Comparison of ENCODE assay signal across 9 mouse cellular contexts in the genomic region with DNA sequence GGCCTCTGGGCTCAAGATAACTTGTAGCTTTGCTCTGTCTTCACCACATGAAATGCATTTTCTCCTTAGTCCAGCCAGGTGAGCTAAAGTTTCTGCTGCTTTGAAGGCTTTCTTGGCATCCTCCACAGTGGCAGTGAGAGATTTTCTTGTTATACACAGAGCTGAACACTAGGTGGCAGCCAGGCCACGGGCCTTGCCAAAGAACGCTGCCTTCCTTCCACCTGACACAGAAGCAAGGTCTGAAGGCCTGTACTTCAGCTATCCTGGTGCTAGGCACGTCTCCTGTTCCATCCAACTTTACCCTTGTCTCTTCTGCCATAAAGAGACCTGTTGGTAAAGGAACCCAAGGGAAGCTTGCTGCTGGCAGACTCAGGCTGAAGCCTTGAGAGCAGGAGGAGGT. TPM values are rescaled to one million over a fixed set of nuclear protein-coding genes. Genes with fewer than 3 reads are reported as not detected.
DNase-seq lines count a peak whose midpoint lies in the region; ATAC-seq and TF ChIP-seq lines count a peak whose summit lies in the region.
"Had no signal": no experiment of that assay in that cellular context is flagged by ENCODE, and none has a peak within 500 bp of the region (broad histone marks: within the 10 kb centered on the region; RNA-seq: fewer than 3 reads in every experiment).

No protein-coding gene starts in this region.

- peak; percentile 75 for ATAC-seq in forebrain, embryonic 16.5 days
- no peak for ATAC-seq in limb, embryonic 11.5 days (ENCODE audit: insufficient number of reproducible peaks, low FRiP score, low TSS enrichment, low read depth)
- ATAC-seq in neural tube, embryonic 14.5 days (ENCODE audit: low read depth): peak; percentile 82

- WGBS in forebrain, embryonic 16.5 days: 8% methylated on average over 3 of the region's 3 CpGs
- 5% methylated on average over 3 of the region's 3 CpGs for WGBS in kidney, adult 2 months
- WGBS in limb, embryonic 11.5 days: 12% methylated on average over 3 of the region's 3 CpGs
- WGBS in neural tube, embryonic 14.5 days: 10% methylated on average over 3 of the region's 3 CpGs

- H3K4me2 ChIP-seq in forebrain, embryonic 16.5 days (ENCODE audit: low read length): no peak overlapping the region
- no peak overlapping the region for H3K4me2 ChIP-seq in limb, embryonic 11.5 days (ENCODE audit: low read depth, severe bottlenecking)
- H3K4me2 ChIP-seq in neural tube, embryonic 14.5 days (ENCODE audit: low read depth, low read length): no peak overlapping the region
- H3K4me2 ChIP-seq: embryonic facial prominence, embryonic 15.5 days had no signal

- TF ChIP-seq CTCF in testis, adult 2 months (IDR thresholded peaks at IDR 0.05; ENCODE audit: control insufficient read depth, insufficient read depth, insufficient replicate concordance, low read depth, low read length): peak; percentile 76; the same call in 1 of the 2 replicates
- peak; percentile 87 for TF ChIP-seq CTCF in kidney, adult 2 months (conservative IDR thresholded peaks at IDR 0.05; ENCODE audit: insufficient read depth, insufficient read length, low read depth, low read length)

- no peaks in the 10 kb centered on the region for H3K27me3 ChIP-seq in testis, adult 2 months (ENCODE audit: control insufficient read depth, insufficient read depth, low read length)
- H3K27me3 ChIP-seq in forebrain, embryonic 16.5 days (replicated peaks; ENCODE audit: control insufficient read depth, insufficient read depth, low read length): no peaks in the 10 kb centered on the region
- H3K27me3 ChIP-seq in kidney, adult 2 months (replicated peaks; ENCODE audit: control insufficient read depth, insufficient read depth, low read length): no peaks in the 10 kb centered on the region
- no peaks in the 10 kb centered on the region for H3K27me3 ChIP-seq in limb, embryonic 11.5 days (ENCODE audit: control insufficient read depth, insufficient read depth, low read length)
- H3K27me3 ChIP-seq in neural tube, embryonic 14.5 days (ENCODE audit: control insufficient read depth, insufficient read depth, low read length): no peaks in the 10 kb centered on the region
- H3K27me3 ChIP-seq: embryonic facial prominence, embryonic 15.5 days had no signal

- no peaks in the 10 kb centered on the region for H3K36me3 ChIP-seq in testis, adult 2 months (ENCODE audit: control insufficient read depth, insufficient read depth, low read length)
- H3K36me3 ChIP-seq in forebrain, embryonic 16.5 days (ENCODE audit: control insufficient read depth, insufficient read depth): no peaks in the 10 kb centered on the region
- H3K36me3 ChIP-seq in kidney, adult 2 months (ENCODE audit: control insufficient read depth, insufficient read depth, low read length): no peaks in the 10 kb centered on the region
- no peaks in the 10 kb centered on the region for H3K36me3 ChIP-seq in limb, embryonic 11.5 days (ENCODE audit: control insufficient read depth, insufficient read depth, low read length)
- H3K36me3 ChIP-seq in neural tube, embryonic 14.5 days (ENCODE audit: control insufficient read depth, insufficient read depth, low read length): no peaks in the 10 kb centered on the region
- H3K36me3 ChIP-seq: embryonic facial prominence, embryonic 15.5 days had no signal

- H3K4me1 ChIP-seq in testis, adult 2 months (ENCODE audit: control insufficient read depth, insufficient read depth, low read length): no peaks in the 10 kb centered on the region
- no peaks in the 10 kb centered on the region for H3K4me1 ChIP-seq in forebrain, embryonic 16.5 days (replicated peaks; ENCODE audit: control insufficient read depth, insufficient read depth, low read length)
- H3K4me1 ChIP-seq in kidney, adult 2 months (ENCODE audit: control insufficient read depth, insufficient read depth, low read length): no peaks in the 10 kb centered on the region; the same call in 1 of the 2 replicates
- H3K4me1 ChIP-seq in limb, embryonic 11.5 days (ENCODE audit: control insufficient read depth, insufficient read depth, low read length): no peaks in the 10 kb centered on the region
- no peaks in the 10 kb centered on the region for H3K4me1 ChIP-seq in neural tube, embryonic 14.5 days (ENCODE audit: control insufficient read depth, insufficient read depth, low read length)
- H3K4me1 ChIP-seq: embryonic facial prominence, embryonic 15.5 days had no signal

- H3K27ac ChIP-seq in testis, adult 2 months (ENCODE audit: control insufficient read depth, insufficient read depth, low read depth, low read length): no peak overlapping the region
- no peak overlapping the region for H3K27ac ChIP-seq in forebrain, embryonic 16.5 days (ENCODE audit: low read length)
- H3K27ac ChIP-seq in kidney, adult 2 months (ENCODE audit: insufficient read depth, low read depth, low read length): no peak overlapping the region
- H3K27ac ChIP-seq in limb, embryonic 11.5 days (replicated peaks; ENCODE audit: low read depth, low read length): no peak overlapping the region
- no peak overlapping the region for H3K27ac ChIP-seq in neural tube, embryonic 14.5 days (ENCODE audit: low read depth, low read length)
- H3K27ac ChIP-seq: embryonic facial prominence, embryonic 15.5 days had no signal

- H3K9me3 ChIP-seq in forebrain, embryonic 16.5 days (ENCODE audit: control insufficient read depth, low read length): no peaks in the 10 kb centered on the region
- H3K9me3 ChIP-seq in limb, embryonic 11.5 days (ENCODE audit: control insufficient read depth, low read length): no peaks in the 10 kb centered on the region
- no peaks in the 10 kb centered on the region for H3K9me3 ChIP-seq in neural tube, embryonic 14.5 days (ENCODE audit: control insufficient read depth, low read length)
- H3K9me3 ChIP-seq: embryonic facial prominence, embryonic 15.5 days had no signal

- H3K9ac ChIP-seq in forebrain, embryonic 16.5 days (replicated peaks; ENCODE audit: low read depth, low read length): no peak overlapping the region
- H3K9ac ChIP-seq in limb, embryonic 11.5 days (ENCODE audit: low read length): no peak overlapping the region
- H3K9ac ChIP-seq in neural tube, embryonic 14.5 days (replicated peaks; ENCODE audit: low read depth, low read length): no peak overlapping the region
- H3K9ac ChIP-seq: embryonic facial prominence, embryonic 15.5 days had no signal

- no peak for TF ChIP-seq POLR2A in testis, adult 2 months (IDR thresholded peaks at IDR 0.05; ENCODE audit: control insufficient read depth, low read depth, low read length)
- TF ChIP-seq POLR2A in kidney, adult 2 months (IDR thresholded peaks at IDR 0.05; ENCODE audit: low read depth, low read length): no peak

- DNase-seq in testis, postnatal 14 days (ENCODE audit: low spot score): no peak
- peak; percentile 25 to 38 for DNase-seq in cerebellum, adult 18-20 months
- DNase-seq in kidney, adult 2 months: peak; percentile 74
- peak; percentile 69 for DNase-seq in limb, embryonic 11.5 days (ENCODE audit: low spot score)
- no peak for DNase-seq in T-cell, adult 2 months (ENCODE audit: low spot score)

- no peak overlapping the region for H3K4me3 ChIP-seq in testis, adult 2 months (ENCODE audit: control insufficient read depth, low read depth, low read length)
- H3K4me3 ChIP-seq in forebrain, embryonic 16.5 days (replicated peaks; ENCODE audit: low read length): no peak overlapping the region
- no peak overlapping the region for H3K4me3 ChIP-seq in kidney, adult 2 months (ENCODE audit: insufficient read depth, low read depth, low read length)
- H3K4me3 ChIP-seq in limb, embryonic 11.5 days (ENCODE audit: low read depth, low read length): no peak overlapping the region
- no peak overlapping the region for H3K4me3 ChIP-seq in neural tube, embryonic 14.5 days (ENCODE audit: low read depth, low read length)
- H3K4me3 ChIP-seq: embryonic facial prominence, embryonic 15.5 days had no signal

RNA-seq across cellular contexts. Expression of gene Crnn, which starts 14.1 kb away (rescaled TPM):
- polyA plus RNA-seq in testis, adult 2 months (2012; rRNA removed): not detected in 2 replicates
- not detected in 2 replicates for polyA plus RNA-seq in forebrain, embryonic 16.5 days (2015; fragmentation: Nextera tagmentation; extraction: Ambion mirVana)
- not detected in 2 replicates for polyA plus RNA-seq in kidney, adult 2 months (2012; rRNA removed)
- not detected in 2 replicates for polyA plus RNA-seq in limb, embryonic 11.5 days (2014; fragmentation: Nextera tagmentation; extraction: Ambion mirVana)
- polyA plus RNA-seq in neural tube, embryonic 14.5 days (2014; fragmentation: Nextera tagmentation; extraction: Ambion mirVana): not detected in 2 replicates

Comparison
In these comparisons a context has a peak if more than half of its experiments do, and no peak if none do; other contexts are left out.
1. DNase-seq: peak in cerebellum, adult 18-20 months (2 of 2), kidney, adult 2 months (single experiment) and limb, embryonic 11.5 days (single experiment); none in testis, postnatal 14 days (single experiment) and T-cell, adult 2 months (single experiment).